Mouse (Mus musculus) heart, postnatal 0 days (tissue): ENCODE data around the gene Plagl2.

ENCODE experiments used
- CTCF ChIP-seq: IDR thresholded peaks from 2 replicates; pipeline ENCODE4 v1.5.1; 2016; ENCODE audit warnings: antibody characterized with exemption, control low read depth, low read depth
- EP300 ChIP-seq: IDR thresholded peaks from 2 replicates; pipeline ENCODE4 v1.6.1; 2016; ENCODE audit warnings: antibody characterized with exemption, low read depth

DNA sequence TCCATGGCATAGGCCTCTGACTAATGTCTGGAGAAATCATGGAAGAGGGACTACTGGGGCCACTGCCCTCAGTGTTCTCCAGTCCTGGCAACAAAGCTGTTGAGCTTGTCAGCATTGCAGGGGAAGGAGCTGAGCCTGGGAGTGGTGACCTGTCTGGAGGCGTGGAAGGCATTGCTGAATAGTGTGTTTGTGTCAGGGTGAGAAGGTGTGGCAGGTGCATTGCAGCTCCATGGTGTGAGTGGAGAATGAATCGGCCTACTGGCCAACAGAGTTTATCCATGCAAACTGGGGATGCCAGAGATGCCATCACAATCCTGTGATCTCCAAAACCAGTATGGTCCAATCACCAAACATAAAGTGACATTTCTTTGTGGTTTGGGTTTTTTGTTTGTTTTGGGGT, 15.4 kb upstream of the Plagl2 start:
- TF ChIP-seq CTCF = no peak
- TF ChIP-seq EP300 = no peak
